Mouse (Mus musculus) kidney, adult 2 months (tissue): ENCODE data around the gene Zbtb22.

ENCODE experiments used
- CTCF ChIP-seq: fragments of 200-500 bp; conservative IDR thresholded peaks from 2 replicates; pipeline ENCODE4 v1.5.1; 2011; ENCODE audit warnings: low read depth, mild to moderate bottlenecking, control low read depth, low read length, moderate library complexity, mixed read lengths; ENCODE audit not compliant: insufficient read depth, insufficient read length
- POLR2A ChIP-seq: fragments of 200-500 bp; IDR thresholded peaks from one replicate; pipeline ENCODE4 v1.6.1; 2011; ENCODE audit warnings: low read depth, low read length, control low read depth

DNA sequence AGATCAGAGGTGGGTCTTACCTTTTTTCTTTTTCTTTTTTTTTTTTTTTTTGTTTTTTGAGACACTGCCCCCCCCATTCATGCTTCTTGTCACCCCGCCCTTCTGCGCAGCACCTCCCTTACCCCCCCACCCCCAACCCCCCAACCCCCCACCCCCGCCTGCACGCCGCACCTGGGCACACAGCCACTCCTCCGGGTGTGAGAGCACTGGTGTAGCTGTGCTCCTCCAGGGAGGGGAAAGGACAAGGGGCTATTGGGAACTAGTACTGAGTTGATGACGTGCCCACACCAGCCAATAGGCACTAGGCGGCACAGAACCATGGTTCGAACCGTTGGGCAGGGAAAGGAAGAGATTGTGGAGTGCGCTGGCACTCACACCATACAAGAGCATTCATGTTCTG is 41.3 kb upstream of the Zbtb22 start:
- no peak for TF ChIP-seq CTCF
- TF ChIP-seq POLR2A = no peak
